Mouse (Mus musculus) liver, adult 2 months (tissue): ENCODE measurements around the gene Raver1.

Experiments
- CTCF ChIP-seq: fragments of 200-500 bp; IDR thresholded peaks from 2 replicates; pipeline ENCODE4 v1.5.1; 2011; ENCODE audit warnings: low read depth, low read length, control low read depth
- POLR2A ChIP-seq: fragments of 200-500 bp; IDR thresholded peaks from 2 replicates; pipeline ENCODE4 v1.6.1; 2011; ENCODE audit warnings: low read length, control low read depth; ENCODE audit not compliant: insufficient read depth; ENCODE audit errors: extremely low read depth

- TF ChIP-seq CTCF (no peak), POLR2A (no peak)
Observed at GRCm38 (mm10) chr9:21051578-21051977, 40.2 kb downstream of the Raver1 start.
